Mouse (Mus musculus) stomach, embryonic 15.5 days (tissue): ENCODE data around the gene Kmt2d. TPM values are rescaled to one million over a fixed set of nuclear protein-coding genes. Genes with fewer than 3 reads are reported as not detected.

Experiments
- ATAC-seq: fragments of 200-750 bp; cut with Nextera tagmentation; 2 replicates; pipeline ENCODE4 v1.8.0; 2017; ENCODE audit warnings: low read depth, moderate number of reproducible peaks, moderate TSS enrichment; ENCODE audit not compliant: insufficient read depth, low FRiP score
- H3K27ac ChIP-seq: fragments of 300-500 bp; sonication (generic); 2 replicates; pipeline ENCODE4 v1.5.1; 2015; ENCODE audit warnings: mild to moderate bottlenecking, inconsistent platforms
- H3K27me3 ChIP-seq: fragments of 300-500 bp; sonication (generic); replicated peaks from 2 replicates; pipeline ENCODE4 v1.6.1; 2015; ENCODE audit warnings: inconsistent platforms
- H3K36me3 ChIP-seq: fragments of 300-500 bp; sonication (generic); 2 replicates; pipeline ENCODE4 v1.6.1; 2015; ENCODE audit warnings: inconsistent platforms
- H3K4me1 ChIP-seq: fragments of 300-500 bp; sonication (generic); 2 replicates; pipeline ENCODE4 v1.6.1; 2015; ENCODE audit warnings: inconsistent platforms
- H3K4me2 ChIP-seq: fragments of 300-500 bp; sonication (generic); 2 replicates; pipeline ENCODE4 v1.6.1; 2015; ENCODE audit warnings: mild to moderate bottlenecking, inconsistent platforms
- H3K4me3 ChIP-seq: fragments of 300-500 bp; sonication (generic); replicated peaks from 2 replicates; pipeline ENCODE4 v1.5.1; 2015; ENCODE audit warnings: inconsistent platforms
- H3K9ac ChIP-seq: fragments of 300-500 bp; sonication (generic); 2 replicates; pipeline ENCODE4 v1.6.1; 2015; ENCODE audit warnings: inconsistent platforms
- H3K9me3 ChIP-seq: fragments of 300-500 bp; sonication (generic); 2 replicates; pipeline ENCODE4 v1.6.1; 2016; ENCODE audit warnings: inconsistent platforms
- WGBS: fragments of 180-500 bp; shearing (Covaris S2); methylation state at CpG from one replicate; pipeline ENCODE4 v1.1.7; 2015; 5-methylcytosine and 5-hydroxymethylcytosine counted together
- polyA plus RNA-seq: library from polyadenylated mRNA; unstranded; fragments of >200 nt; fragmentation: Nextera tagmentation; extraction: Ambion mirVana; gene quantifications from 2 replicates; pipeline ENCODE4 v1.2.1, GENCODE M21; 2015

Gene Kmt2d
- polyA plus RNA-seq, 1 experiment from 2014 or later: 10.6 TPM

GRCm38 (mm10) chr15:98883661-98884060 is 12.7 kb upstream of the Kmt2d start:
- ATAC-seq: no peak
- Histone ChIP-seq H3K4me1 (0 out of 2 replicates have a peak, but pooled peaks cover 8% of the 10 kb centered on the region), H3K27me3 (no peaks in the 10 kb centered on the region), H3K36me3 (no peaks in the 10 kb centered on the region), H3K27ac (no peak overlapping the region), H3K4me2 (no peak overlapping the region), H3K4me3 (no peak overlapping the region), H3K9ac (no peak overlapping the region), H3K9me3 (no peaks in the 10 kb centered on the region)

GRCm38 (mm10) chr15:98881656-98882008 is 10.6 kb upstream of the Kmt2d start:
- ATAC-seq: peak; percentile 9; the same call in 1 of the 2 replicates
- Histone ChIP-seq H3K27me3 (no peaks in the 10 kb centered on the region), H3K27ac (0 out of 2 replicates have a peak overlapping the region, but pooled peaks have one; percentile 27), H3K9ac (no peak overlapping the region), H3K4me1 (0 out of 2 replicates have a peak, but pooled peaks cover 8% of the 10 kb centered on the region), H3K4me3 (peak overlapping the region; percentile 75), H3K4me2 (peak overlapping the region; percentile 95), H3K36me3 (0 out of 2 replicates have a peak, but pooled peaks cover 2% of the 10 kb centered on the region), H3K9me3 (no peaks in the 10 kb centered on the region)
- WGBS: 7% methylated on average over 5 of the region's 5 CpGs

- Histone ChIP-seq H3K4me1 (0 out of 2 replicates have a peak, but pooled peaks cover 8% of the 10 kb centered on the region), H3K27me3 (no peaks in the 10 kb centered on the region), H3K36me3 (0 out of 2 replicates have a peak, but pooled peaks cover 2% of the 10 kb centered on the region), H3K4me3 (peak overlapping the region; percentile 75), H3K9ac (peak overlapping the region; percentile 45; the same call in 1 of the 2 replicates), H3K27ac (peak overlapping the region; percentile 78), H3K9me3 (no peaks in the 10 kb centered on the region), H3K4me2 (peak overlapping the region; percentile 95)
- ATAC-seq: peak; percentile 98
- WGBS: under 1% methylated on average over 48 of the region's 48 CpGs
Measured at GRCm38 (mm10) chr15:98880978-98881655, 10.1 kb upstream of the Kmt2d start.

GRCm38 (mm10) chr15:98877331-98877730 is 6.3 kb upstream of the Kmt2d start:
- no peak for ATAC-seq

GRCm38 (mm10) chr15:98871916-98872888 is 1.2 kb upstream of the Kmt2d start:
- Histone ChIP-seq H3K4me1 (peaks cover 31% of the 10 kb centered on the region), H3K27ac (peak overlapping the region; percentile 99), H3K4me3 (peak overlapping the region; percentile 96), H3K9me3 (no peaks in the 10 kb centered on the region), H3K9ac (peak overlapping the region; percentile 98), H3K4me2 (peak overlapping the region; percentile 96), H3K36me3 (no peaks in the 10 kb centered on the region), H3K27me3 (no peaks in the 10 kb centered on the region)
- peak; percentile 77 for ATAC-seq
- under 1% methylated on average over 50 of the region's 51 CpGs for WGBS

More at GRCm38 (mm10) chr15:98877331-98877730, 6.3 kb upstream of the Kmt2d start:
- Histone ChIP-seq H3K27me3 (no peaks in the 10 kb centered on the region), H3K27ac (no peak overlapping the region), H3K4me1 (0 out of 2 replicates have a peak, but pooled peaks cover 10% of the 10 kb centered on the region), H3K4me3 (no peak overlapping the region), H3K36me3 (0 out of 2 replicates have a peak, but pooled peaks cover 2% of the 10 kb centered on the region), H3K9ac (no peak overlapping the region), H3K9me3 (no peaks in the 10 kb centered on the region), H3K4me2 (no peak overlapping the region)
- WGBS: 9% methylated on average over 3 of the region's 3 CpGs

- Histone ChIP-seq H3K27me3 (no peaks in the 10 kb centered on the region), H3K4me1 (peaks cover 34% of the 10 kb centered on the region), H3K4me3 (peak overlapping the region; percentile 96), H3K36me3 (peaks cover 12% of the 10 kb centered on the region), H3K4me2 (peak overlapping the region; percentile 96), H3K27ac (peak overlapping the region; percentile 99), H3K9me3 (no peaks in the 10 kb centered on the region), H3K9ac (peak overlapping the region; percentile 98)
- no peak for ATAC-seq
- under 1% methylated on average over 16 of the region's 16 CpGs for WGBS
Measured at GRCm38 (mm10) chr15:98870179-98871069, 580 bp downstream of the Kmt2d start.

- no peak for ATAC-seq
- H3K9ac ChIP-seq: peak overlapping the region; percentile 98
- H3K27ac ChIP-seq: peak overlapping the region; percentile 44
- peaks cover 21% of the 10 kb centered on the region for H3K36me3 ChIP-seq
- H3K4me1 ChIP-seq: peaks cover 34% of the 10 kb centered on the region
- 6% methylated on average over 8 of the region's 8 CpGs for WGBS
- no peaks in the 10 kb centered on the region for H3K9me3 ChIP-seq
- H3K27me3 ChIP-seq: no peaks in the 10 kb centered on the region
- H3K4me2 ChIP-seq: peak overlapping the region; percentile 96
- peak overlapping the region; percentile 96 for H3K4me3 ChIP-seq
Measured at GRCm38 (mm10) chr15:98869342-98870178, 1.4 kb downstream of the Kmt2d start.

GRCm38 (mm10) chr15:98868346-98869063 is 2.5 kb downstream of the Kmt2d start:
- Histone ChIP-seq H3K36me3 (peaks cover 31% of the 10 kb centered on the region), H3K27me3 (no peaks in the 10 kb centered on the region), H3K4me2 (peak overlapping the region; percentile 96), H3K4me1 (peaks cover 34% of the 10 kb centered on the region), H3K4me3 (peak overlapping the region; percentile 96), H3K27ac (peak overlapping the region; percentile 19; the same call in 1 of the 2 replicates), H3K9ac (peak overlapping the region; percentile 98; the same call in 1 of the 2 replicates), H3K9me3 (no peaks in the 10 kb centered on the region)
- no peak for ATAC-seq
- 29% methylated on average over 11 of the region's 11 CpGs for WGBS

GRCm38 (mm10) chr15:98867321-98867720 is 3.7 kb downstream of the Kmt2d start:
- H3K27ac ChIP-seq: no peak overlapping the region
- WGBS: 42% methylated on average over 6 of the region's 6 CpGs

GRCm38 (mm10) chr15:98866501-98866900 is 4.5 kb downstream of the Kmt2d start:
- Histone ChIP-seq H3K27ac (no peak overlapping the region), H3K27me3 (no peaks in the 10 kb centered on the region), H3K9ac (no peak overlapping the region), H3K4me3 (no peak overlapping the region), H3K4me1 (peaks cover 31% of the 10 kb centered on the region), H3K9me3 (no peaks in the 10 kb centered on the region), H3K36me3 (peaks cover 50% of the 10 kb centered on the region), H3K4me2 (no peak overlapping the region)
- no peak for ATAC-seq
- WGBS: 80% methylated on average over 5 of the region's 5 CpGs

More at GRCm38 (mm10) chr15:98867321-98867720, 3.7 kb downstream of the Kmt2d start:
- ATAC-seq: no peak
- Histone ChIP-seq H3K27me3 (no peaks in the 10 kb centered on the region), H3K4me3 (no peak overlapping the region; the same call in 1 of the 2 replicates), H3K4me2 (peak overlapping the region; percentile 96), H3K36me3 (peaks cover 42% of the 10 kb centered on the region), H3K9ac (no peak overlapping the region), H3K9me3 (no peaks in the 10 kb centered on the region), H3K4me1 (peaks cover 31% of the 10 kb centered on the region)
